Mouse (Mus musculus): ENCODE results near the gene Mal. TPM values are rescaled to one million over a fixed set of nuclear protein-coding genes. Genes with fewer than 3 reads are reported as not detected.

Mal gene
- polyA plus RNA-seq, 1 experiment from 2014 or later, result 49.8 TPM

GRCm38 (mm10) chr2:127662708-127663107 is 6.2 kb upstream of the Mal start:
- TF ChIP-seq CTCF (IDR thresholded peaks at IDR 0.05), result no peak
- no peak for TF ChIP-seq EP300 (IDR thresholded peaks at IDR 0.05)
- no peak overlapping the region for H3K9ac ChIP-seq (replicated peaks; ENCODE audit: low read depth)
- WGBS, result 20% methylated on average over 1 of the region's 2 CpGs
- no peak overlapping the region for H3K4me3 ChIP-seq (ENCODE audit: low read depth, low read length)
- H3K9me3 ChIP-seq (ENCODE audit: low read length), result no peaks in the 10 kb centered on the region
- H3K36me3 ChIP-seq (ENCODE audit: insufficient read depth, low read length), result no peaks in the 10 kb centered on the region
- H3K4me2 ChIP-seq (replicated peaks; ENCODE audit: low read depth, low read length), result no peak overlapping the region
- H3K27me3 ChIP-seq (replicated peaks; ENCODE audit: insufficient read depth, low read length), result no peaks in the 10 kb centered on the region
- H3K27ac ChIP-seq (ENCODE audit: low read length), result no peak overlapping the region
- H3K4me1 ChIP-seq (ENCODE audit: insufficient read depth, low read depth, low read length), result no peaks in the 10 kb centered on the region
- no peak for DNase-seq (ENCODE audit: low spot score)
- ATAC-seq, result no peak

GRCm38 (mm10) chr2:127655419-127655818 is 1.1 kb downstream of the Mal start:
- peak; percentile 43 for ATAC-seq
- Histone ChIP-seq H3K27ac (ENCODE audit: low read length) (peak overlapping the region; percentile 76), H3K9me3 (ENCODE audit: low read length) (no peaks in the 10 kb centered on the region), H3K4me2 (replicated peaks; ENCODE audit: low read depth, low read length) (peak overlapping the region; percentile 58), H3K4me1 (ENCODE audit: insufficient read depth, low read depth, low read length) (peaks cover 3% of the 10 kb centered on the region; the same call in 1 of the 2 replicates), H3K27me3 (replicated peaks; ENCODE audit: insufficient read depth, low read length) (peaks cover 15% of the 10 kb centered on the region; the same call in 1 of the 2 replicates), H3K4me3 (ENCODE audit: low read depth, low read length) (peak overlapping the region; percentile 39), H3K36me3 (ENCODE audit: insufficient read depth, low read length) (no peaks in the 10 kb centered on the region), H3K9ac (replicated peaks; ENCODE audit: low read depth) (no peak overlapping the region)
- TF ChIP-seq EP300 (IDR thresholded peaks at IDR 0.05), result no peak
- no peak for TF ChIP-seq CTCF (IDR thresholded peaks at IDR 0.05)
- peak; percentile 49 for DNase-seq (ENCODE audit: low spot score)
- WGBS, result 3% methylated on average over 9 of the region's 9 CpGs

GRCm38 (mm10) chr2:127654786-127655185 is 1.7 kb downstream of the Mal start:
- Histone ChIP-seq H3K4me2 (replicated peaks; ENCODE audit: low read depth, low read length) (peak overlapping the region; percentile 58; the same call in 1 of the 2 replicates), H3K4me1 (ENCODE audit: insufficient read depth, low read depth, low read length) (peaks cover 3% of the 10 kb centered on the region; the same call in 1 of the 2 replicates), H3K4me3 (ENCODE audit: low read depth, low read length) (no peak overlapping the region), H3K27me3 (replicated peaks; ENCODE audit: insufficient read depth, low read length) (peaks cover 15% of the 10 kb centered on the region; the same call in 1 of the 2 replicates), H3K9me3 (ENCODE audit: low read length) (no peaks in the 10 kb centered on the region), H3K36me3 (ENCODE audit: insufficient read depth, low read length) (no peaks in the 10 kb centered on the region), H3K9ac (replicated peaks; ENCODE audit: low read depth) (no peak overlapping the region), H3K27ac (ENCODE audit: low read length) (peak overlapping the region; percentile 76; the same call in 1 of the 2 replicates)
- TF ChIP-seq EP300 (IDR thresholded peaks at IDR 0.05) (no peak), CTCF (IDR thresholded peaks at IDR 0.05) (no peak)
- DNase-seq (ENCODE audit: low spot score), result no peak
- WGBS, result 51% methylated on average over 3 of the region's 3 CpGs
- ATAC-seq, result no peak

GRCm38 (mm10) chr2:127652805-127653204 is 3.7 kb downstream of the Mal start:
- Histone ChIP-seq H3K9ac (replicated peaks; ENCODE audit: low read depth) (no peak overlapping the region), H3K4me1 (ENCODE audit: insufficient read depth, low read depth, low read length) (peaks cover 3% of the 10 kb centered on the region; the same call in 1 of the 2 replicates), H3K4me2 (replicated peaks; ENCODE audit: low read depth, low read length) (no peak overlapping the region), H3K36me3 (ENCODE audit: insufficient read depth, low read length) (no peaks in the 10 kb centered on the region), H3K27ac (ENCODE audit: low read length) (peak overlapping the region; percentile 78), H3K27me3 (replicated peaks; ENCODE audit: insufficient read depth, low read length) (peaks cover 15% of the 10 kb centered on the region; the same call in 1 of the 2 replicates), H3K9me3 (ENCODE audit: low read length) (no peaks in the 10 kb centered on the region), H3K4me3 (ENCODE audit: low read depth, low read length) (no peak overlapping the region)
- WGBS, result 42% methylated on average over 2 of the region's 2 CpGs
- peak; percentile 45 for DNase-seq (ENCODE audit: low spot score)
- ATAC-seq, result peak; percentile 58
- TF ChIP-seq CTCF (IDR thresholded peaks at IDR 0.05) (no peak), EP300 (IDR thresholded peaks at IDR 0.05) (no peak)

- peak overlapping the region; percentile 78 for H3K27ac ChIP-seq (ENCODE audit: low read length)
- TF ChIP-seq CTCF (IDR thresholded peaks at IDR 0.05) (no peak), EP300 (IDR thresholded peaks at IDR 0.05) (no peak)
- peak; percentile 54 for ATAC-seq
- H3K9ac ChIP-seq (replicated peaks; ENCODE audit: low read depth), result no peak overlapping the region
- H3K4me1 ChIP-seq (ENCODE audit: insufficient read depth, low read depth, low read length), result peaks cover 3% of the 10 kb centered on the region; the same call in 1 of the 2 replicates
- no peak overlapping the region for H3K4me3 ChIP-seq (ENCODE audit: low read depth, low read length)
- no peaks in the 10 kb centered on the region for H3K36me3 ChIP-seq (ENCODE audit: insufficient read depth, low read length)
- DNase-seq (ENCODE audit: low spot score), result peak; percentile 69
- H3K4me2 ChIP-seq (replicated peaks; ENCODE audit: low read depth, low read length), result no peak overlapping the region
- H3K9me3 ChIP-seq (ENCODE audit: low read length), result no peaks in the 10 kb centered on the region
- H3K27me3 ChIP-seq (replicated peaks; ENCODE audit: insufficient read depth, low read length), result peaks cover 14% of the 10 kb centered on the region; the same call in 1 of the 2 replicates
These were observed 4.2 kb downstream of the Mal start for GRCm38 (mm10) chr2:127652335-127652734.

- Histone ChIP-seq H3K4me2 (replicated peaks; ENCODE audit: low read depth, low read length) (no peak overlapping the region), H3K27me3 (replicated peaks; ENCODE audit: insufficient read depth, low read length) (peaks cover 10% of the 10 kb centered on the region; the same call in 1 of the 2 replicates), H3K4me3 (ENCODE audit: low read depth, low read length) (no peak overlapping the region), H3K36me3 (ENCODE audit: insufficient read depth, low read length) (no peaks in the 10 kb centered on the region), H3K4me1 (ENCODE audit: insufficient read depth, low read depth, low read length) (peaks cover 9% of the 10 kb centered on the region; the same call in 1 of the 2 replicates), H3K9me3 (ENCODE audit: low read length) (no peaks in the 10 kb centered on the region), H3K9ac (replicated peaks; ENCODE audit: low read depth) (no peak overlapping the region), H3K27ac (ENCODE audit: low read length) (peak overlapping the region; percentile 78)
- TF ChIP-seq CTCF (IDR thresholded peaks at IDR 0.05) (no peak), EP300 (IDR thresholded peaks at IDR 0.05) (no peak)
- ATAC-seq (no peak), DNase-seq (ENCODE audit: low spot score) (no peak)
- WGBS, result 65% methylated on average over 5 of the region's 5 CpGs
These were observed 4.9 kb downstream of the Mal start for GRCm38 (mm10) chr2:127651601-127652000.

Data from lung, postnatal 0 days (tissue).